Mouse (Mus musculus): ENCODE results near the gene Tigd2.
"Not testable (repeated sequence)": the region's sequence is repeated elsewhere in the genome, so short reads cannot be mapped to it uniquely, and the experiment has no call there.

Gene Tigd2

GRCm38 (mm10) chr6:59208685-59209298 lies at the start of gene Tigd2:
Tigd2 (plus strand) TSS chr6:59208870.
- DNase-seq (ENCODE audit: low spot score): peak; percentile 94

- DNase-seq (ENCODE audit: low spot score): no peak
Observed at GRCm38 (mm10) chr6:59161801-59162478, 46.7 kb upstream of the Tigd2 start.

GRCm38 (mm10) chr6:59162887-59163286 lies 45.8 kb upstream of the Tigd2 start:
- no peak for DNase-seq (ENCODE audit: low spot score)

- no peak for DNase-seq (ENCODE audit: low spot score)
Observed at GRCm38 (mm10) chr6:59163407-59163806, 45.3 kb upstream of the Tigd2 start.

GRCm38 (mm10) chr6:59168939-59169338 lies 39.7 kb upstream of the Tigd2 start:
- no peak for DNase-seq (ENCODE audit: low spot score)

GRCm38 (mm10) chr6:59171230-59171629 lies 37.4 kb upstream of the Tigd2 start:
- DNase-seq (ENCODE audit: low spot score): no peak

GRCm38 (mm10) chr6:59173940-59174339 lies 34.7 kb upstream of the Tigd2 start:
- no peak for DNase-seq (ENCODE audit: low spot score)

- DNase-seq (ENCODE audit: low spot score): no peak
Observed at GRCm38 (mm10) chr6:59178051-59178450, 30.6 kb upstream of the Tigd2 start.

- peak; percentile 41 for DNase-seq (ENCODE audit: low spot score)
Observed at GRCm38 (mm10) chr6:59180376-59180996, 28.2 kb upstream of the Tigd2 start.

- peak; percentile 22 for DNase-seq (ENCODE audit: low spot score)
Observed at GRCm38 (mm10) chr6:59185010-59185699, 23.5 kb upstream of the Tigd2 start.

- no peak for DNase-seq (ENCODE audit: low spot score)
Observed at GRCm38 (mm10) chr6:59190006-59190405, 18.7 kb upstream of the Tigd2 start.

GRCm38 (mm10) chr6:59194518-59194917 lies 14.2 kb upstream of the Tigd2 start:
- not testable (repeated sequence) for DNase-seq (ENCODE audit: low spot score)

- no peak for DNase-seq (ENCODE audit: low spot score)
Observed at GRCm38 (mm10) chr6:59195849-59196635, 12.6 kb upstream of the Tigd2 start.

GRCm38 (mm10) chr6:59196746-59197145 lies 11.9 kb upstream of the Tigd2 start:
- no peak for DNase-seq (ENCODE audit: low spot score)

- no peak for DNase-seq (ENCODE audit: low spot score)
Observed at GRCm38 (mm10) chr6:59198356-59198755, 10.3 kb upstream of the Tigd2 start.

GRCm38 (mm10) chr6:59199021-59199420 lies 9.6 kb upstream of the Tigd2 start:
- no peak for DNase-seq (ENCODE audit: low spot score)

GRCm38 (mm10) chr6:59207561-59207960 lies 1.1 kb upstream of the Tigd2 start:
- DNase-seq (ENCODE audit: low spot score): no peak

- peak; percentile 11 for DNase-seq (ENCODE audit: low spot score)
Observed at GRCm38 (mm10) chr6:59209299-59209707, 633 bp downstream of the Tigd2 start.

GRCm38 (mm10) chr6:59233191-59233590 lies 24.5 kb downstream of the Tigd2 start:
- DNase-seq (ENCODE audit: low spot score): no peak

- no peak for DNase-seq (ENCODE audit: low spot score)
Observed at GRCm38 (mm10) chr6:59233651-59234050, 25.0 kb downstream of the Tigd2 start.

- DNase-seq (ENCODE audit: low spot score): no peak
Observed at GRCm38 (mm10) chr6:59249675-59250074, 41.0 kb downstream of the Tigd2 start.

- DNase-seq (ENCODE audit: low spot score): no peak
Observed at GRCm38 (mm10) chr6:59250536-59250935, 41.9 kb downstream of the Tigd2 start.
